Mouse (Mus musculus): ENCODE results near the gene Gsg1l.

Gsg1l gene

GRCm38 (mm10) chr7:126080949-126081654 is 1.1 kb downstream of the Gsg1l start:
- no peak for DNase-seq (ENCODE audit: extremely low read depth, low read depth)

GRCm38 (mm10) chr7:126076935-126077334 is 5.3 kb downstream of the Gsg1l start:
- no peak for DNase-seq (ENCODE audit: extremely low read depth, low read depth)

GRCm38 (mm10) chr7:126075058-126075457 is 7.2 kb downstream of the Gsg1l start:
- DNase-seq (ENCODE audit: extremely low read depth, low read depth): no peak

GRCm38 (mm10) chr7:126070321-126070720 is 11.9 kb downstream of the Gsg1l start:
- DNase-seq (ENCODE audit: extremely low read depth, low read depth): no peak

GRCm38 (mm10) chr7:126066777-126067176 is 15.4 kb downstream of the Gsg1l start:
- no peak for DNase-seq (ENCODE audit: extremely low read depth, low read depth)

- no peak for DNase-seq (ENCODE audit: extremely low read depth, low read depth)
These were observed 16.9 kb downstream of the Gsg1l start for GRCm38 (mm10) chr7:126065243-126065876.

GRCm38 (mm10) chr7:126062228-126062627 is 20.0 kb downstream of the Gsg1l start:
- DNase-seq (ENCODE audit: extremely low read depth, low read depth): no peak

- DNase-seq (ENCODE audit: extremely low read depth, low read depth): no peak
These were observed 23.3 kb downstream of the Gsg1l start for GRCm38 (mm10) chr7:126058918-126059317.

- no peak for DNase-seq (ENCODE audit: extremely low read depth, low read depth)
These were observed 24.8 kb downstream of the Gsg1l start for GRCm38 (mm10) chr7:126057332-126057914.

GRCm38 (mm10) chr7:126054574-126054973 is 27.6 kb downstream of the Gsg1l start:
- no peak for DNase-seq (ENCODE audit: extremely low read depth, low read depth)

- DNase-seq (ENCODE audit: extremely low read depth, low read depth): no peak
These were observed 28.6 kb downstream of the Gsg1l start for GRCm38 (mm10) chr7:126053618-126054017.

- DNase-seq (ENCODE audit: extremely low read depth, low read depth): no peak
These were observed 30.3 kb downstream of the Gsg1l start for GRCm38 (mm10) chr7:126051910-126052309.

- DNase-seq (ENCODE audit: extremely low read depth, low read depth): peak; percentile 59
These were observed 37.1 kb downstream of the Gsg1l start for GRCm38 (mm10) chr7:126045077-126045476.

GRCm38 (mm10) chr7:126042306-126042705 is 39.9 kb downstream of the Gsg1l start:
- DNase-seq (ENCODE audit: extremely low read depth, low read depth): peak; percentile 99

- DNase-seq (ENCODE audit: extremely low read depth, low read depth): no peak
These were observed 41.3 kb downstream of the Gsg1l start for GRCm38 (mm10) chr7:126040794-126041526.

GRCm38 (mm10) chr7:126039847-126040246 is 42.4 kb downstream of the Gsg1l start:
- no peak for DNase-seq (ENCODE audit: extremely low read depth, low read depth)

- DNase-seq (ENCODE audit: extremely low read depth, low read depth): peak; percentile 72
These were observed 42.9 kb downstream of the Gsg1l start for GRCm38 (mm10) chr7:126039247-126039835.

- DNase-seq (ENCODE audit: extremely low read depth, low read depth): no peak
These were observed 43.6 kb downstream of the Gsg1l start for GRCm38 (mm10) chr7:126038366-126039246.

- DNase-seq (ENCODE audit: extremely low read depth, low read depth): no peak
These were observed 46.9 kb downstream of the Gsg1l start for GRCm38 (mm10) chr7:126035332-126035731.

GRCm38 (mm10) chr7:126032776-126033209 is 49.4 kb downstream of the Gsg1l start:
- DNase-seq (ENCODE audit: extremely low read depth, low read depth): no peak
